Mouse (Mus musculus): ENCODE data around the gene Ap2s1.

The Ap2s1 gene

DNA sequence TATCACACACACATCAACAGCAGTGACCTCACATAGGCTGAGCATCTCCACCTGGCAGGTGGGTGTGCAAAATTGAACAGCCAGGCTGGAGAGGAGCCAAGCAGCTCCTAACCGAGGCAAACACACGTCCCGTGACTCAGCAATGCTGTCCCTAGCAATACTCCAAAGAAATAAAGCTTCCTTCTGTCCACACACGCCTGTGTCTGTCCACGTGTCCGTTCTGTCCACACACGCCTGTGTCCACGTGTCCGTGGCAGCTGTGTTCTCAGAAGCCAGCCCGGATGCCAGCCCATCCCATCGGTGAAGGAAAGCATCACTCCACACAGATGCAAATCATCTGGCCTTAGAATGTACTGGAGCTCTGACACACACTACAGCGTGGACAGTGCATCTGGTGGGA, 13.8 kb downstream of the Ap2s1 start:
- no peak for DNase-seq (ENCODE audit: low spot score in 2 of 2)

DNA sequence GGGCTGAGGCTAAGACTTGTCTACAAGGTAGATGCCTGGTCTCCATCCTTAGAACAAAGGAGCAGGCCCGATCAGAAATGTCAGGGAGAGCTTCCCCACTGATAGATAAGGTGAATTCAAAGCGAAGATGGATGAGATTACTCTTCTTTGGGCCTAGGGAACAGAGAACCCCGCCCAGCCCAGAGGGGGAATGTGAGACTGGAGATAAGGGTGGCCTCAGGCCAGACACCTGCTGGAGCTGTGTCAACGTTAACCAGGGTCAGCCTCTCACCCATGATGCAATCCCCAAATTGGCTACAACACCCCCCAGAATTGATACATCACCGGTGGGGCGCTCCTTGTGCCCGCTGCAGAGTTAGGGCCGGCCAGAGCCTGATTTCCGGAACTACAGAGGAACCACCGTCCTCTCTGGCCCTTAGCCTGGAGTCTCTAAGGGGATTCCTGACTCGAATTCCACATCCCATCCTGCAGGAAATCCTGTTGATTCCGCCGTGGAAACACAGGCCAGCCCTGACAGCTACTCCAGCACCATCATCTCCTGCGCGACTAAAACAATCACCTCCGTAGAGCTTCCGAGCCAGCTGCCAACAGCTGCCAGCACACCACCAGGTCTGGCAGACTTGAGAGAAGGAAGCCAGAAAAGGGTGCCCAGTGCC, 17.3 kb downstream of the Ap2s1 start:
- no peak for DNase-seq (ENCODE audit: low spot score in 2 of 2)

DNA sequence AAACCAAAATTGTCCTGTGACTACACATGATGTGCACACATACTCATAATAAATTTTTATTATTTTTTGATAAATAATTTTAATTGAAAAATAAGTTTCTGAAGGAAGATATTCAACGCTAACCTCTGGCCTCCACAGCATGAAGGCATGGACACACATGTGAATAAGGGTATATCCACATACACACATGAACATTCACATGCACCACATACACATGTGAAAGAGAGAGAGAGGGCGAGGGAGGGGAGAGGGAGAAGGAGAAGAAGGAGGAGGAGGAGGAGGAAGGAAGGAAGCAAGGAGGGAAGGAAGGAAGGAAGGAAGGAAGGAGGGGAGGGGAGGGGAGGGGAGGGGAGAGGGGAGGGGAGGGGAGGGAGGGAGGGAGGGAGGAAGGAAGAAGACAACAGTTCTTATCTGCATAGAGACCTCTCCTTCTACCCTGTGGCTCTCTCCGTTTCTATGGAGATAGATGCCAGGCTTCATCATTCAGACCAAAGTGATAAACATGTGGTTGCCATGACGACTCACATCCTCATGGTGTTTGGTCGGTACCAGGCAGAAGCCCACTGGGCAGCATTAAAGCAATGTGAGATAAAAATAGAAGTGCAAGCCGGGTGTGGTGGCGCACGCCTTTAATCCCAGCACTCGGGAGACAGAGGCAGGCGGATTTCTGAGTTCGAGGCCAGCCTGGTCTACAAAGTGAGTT, 20.8 kb downstream of the Ap2s1 start:
- no peak for DNase-seq (ENCODE audit: low spot score in 2 of 2)

DNA sequence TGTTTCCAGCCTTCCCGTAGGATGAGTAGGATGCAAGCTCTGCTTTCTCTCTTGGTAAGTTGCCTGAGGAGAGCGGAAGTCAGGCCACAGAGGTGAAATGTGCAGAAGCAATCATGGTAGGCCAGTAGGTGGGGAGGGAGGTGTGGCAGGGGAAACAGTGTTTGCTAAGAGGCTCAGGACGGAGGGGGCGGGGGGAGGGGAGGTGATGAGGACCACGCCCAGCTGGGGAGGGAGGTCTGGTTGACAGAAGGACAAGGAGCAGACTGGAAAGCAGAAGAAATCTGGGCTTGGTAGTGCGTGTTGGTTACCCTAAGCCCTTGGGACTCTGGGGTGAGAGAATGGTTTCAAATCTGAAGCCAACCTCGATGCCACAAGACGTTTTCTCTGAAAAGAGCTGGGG, 22.1 kb downstream of the Ap2s1 start:
- no peak for DNase-seq (ENCODE audit: low spot score in 2 of 2)

DNA sequence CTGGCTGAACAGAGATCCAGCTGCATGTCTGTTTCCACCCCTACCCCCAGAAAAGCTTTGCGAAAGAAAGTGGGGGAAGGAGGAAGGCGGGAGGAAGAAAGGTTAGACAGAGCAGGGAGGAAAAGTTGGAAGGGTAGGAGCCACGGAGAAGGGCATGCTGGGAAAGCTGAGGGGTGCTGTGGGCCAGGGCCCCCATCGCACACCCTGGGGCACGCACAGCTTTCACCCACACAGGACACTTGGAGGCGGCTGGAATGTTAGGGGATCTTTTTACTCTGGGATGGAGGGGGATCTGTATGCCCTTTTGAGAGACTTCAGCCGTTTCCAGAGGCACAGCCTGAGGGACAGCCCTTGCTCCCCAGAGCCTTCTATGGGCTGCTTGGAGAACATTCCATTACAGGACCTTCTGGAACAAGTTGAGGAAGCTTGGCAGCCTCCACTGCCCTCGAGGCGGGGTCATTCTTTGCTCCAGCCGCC, 22.8 kb downstream of the Ap2s1 start:
- peak; percentile 80 to 83 for DNase-seq (ENCODE audit: low spot score in 2 of 2)

- no peak for DNase-seq (ENCODE audit: low spot score in 2 of 2)
Observed at GRCm38 (mm10) chr7:16761630-16762029, 23.4 kb downstream of the Ap2s1 start.

DNA sequence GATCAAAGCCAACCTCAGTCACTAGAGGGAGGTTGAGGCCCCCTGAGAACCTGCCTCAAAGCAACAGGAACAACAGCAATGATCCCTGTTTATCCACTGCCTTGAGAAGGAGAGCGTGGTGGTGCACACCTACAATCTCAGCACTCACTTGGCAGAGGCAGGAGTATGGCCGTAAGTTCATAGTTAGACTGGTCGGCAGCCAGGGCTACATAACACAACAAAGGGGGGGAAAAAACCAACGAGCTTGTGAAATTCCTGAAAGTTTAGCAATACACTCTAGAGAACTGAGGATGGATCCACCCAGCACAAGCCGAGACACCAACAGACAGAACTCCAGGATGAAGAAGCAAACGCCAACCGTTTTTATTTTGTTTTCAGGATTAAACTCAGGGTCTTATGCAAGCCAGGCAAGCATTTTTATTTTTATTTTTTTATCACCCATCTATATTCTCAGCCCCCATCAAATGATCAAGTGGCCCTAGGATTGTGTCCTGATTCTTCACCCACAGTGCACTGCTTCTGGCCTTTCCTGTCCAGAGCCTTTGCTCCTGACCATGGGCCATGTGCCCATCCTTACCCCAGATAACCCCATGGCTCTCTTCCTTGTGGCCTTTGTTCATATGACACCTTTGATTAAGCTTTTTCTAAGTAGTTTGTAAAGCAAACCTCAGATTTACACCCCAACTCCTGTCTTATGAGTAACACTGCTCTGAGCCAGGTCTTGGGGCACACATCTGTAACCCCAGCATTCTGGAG, 25.4 kb downstream of the Ap2s1 start:
- no peak for DNase-seq (ENCODE audit: low spot score in 2 of 2)

DNA sequence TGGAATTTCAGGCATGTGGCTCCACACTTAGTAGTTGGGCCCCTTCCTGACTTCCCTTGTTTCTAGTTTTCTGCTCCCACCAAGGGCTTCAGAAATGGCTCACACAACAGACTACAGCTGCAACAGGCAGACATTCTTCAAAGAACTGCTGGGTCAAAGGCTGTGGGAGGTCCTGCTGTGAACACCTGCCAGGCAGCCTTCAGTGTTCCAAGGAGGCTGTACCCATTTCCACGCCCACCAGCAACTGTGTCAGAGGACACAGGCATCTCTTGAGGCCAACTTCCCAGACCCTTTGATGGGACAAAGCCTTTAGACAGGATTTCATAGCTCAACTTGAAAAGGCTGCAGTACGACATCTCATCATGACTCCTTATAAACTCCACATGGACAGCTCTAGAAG, 28.2 kb downstream of the Ap2s1 start:
- DNase-seq (ENCODE audit: low spot score in 2 of 2): no peak

DNA sequence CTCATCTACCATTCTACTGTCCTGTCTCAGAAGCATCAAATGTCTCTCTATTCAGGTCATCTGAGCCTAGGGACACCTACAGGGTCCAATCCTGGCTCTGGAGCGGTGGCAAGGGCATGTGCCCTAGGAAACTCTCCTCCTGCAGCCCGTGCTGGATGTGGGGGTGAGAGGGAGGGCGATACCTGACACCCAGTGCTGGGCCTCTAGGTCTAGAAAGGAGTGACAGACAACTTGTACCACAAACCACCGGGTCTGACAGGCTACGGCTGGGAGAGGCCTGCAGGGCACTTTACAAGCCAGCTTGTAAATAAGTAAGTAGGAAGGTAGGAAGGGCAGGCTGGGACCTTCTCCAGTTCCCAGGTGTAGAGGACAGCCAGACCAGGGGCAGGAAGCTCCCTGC, 37.7 kb downstream of the Ap2s1 start:
- no peak for DNase-seq (ENCODE audit: low spot score in 2 of 2)

GRCm38 (mm10) chr7:16780076-16780475, 41.9 kb downstream of the Ap2s1 start:
- DNase-seq (ENCODE audit: low spot score in 2 of 2): peak in 1 of 2 experiments; percentile 48

DNA sequence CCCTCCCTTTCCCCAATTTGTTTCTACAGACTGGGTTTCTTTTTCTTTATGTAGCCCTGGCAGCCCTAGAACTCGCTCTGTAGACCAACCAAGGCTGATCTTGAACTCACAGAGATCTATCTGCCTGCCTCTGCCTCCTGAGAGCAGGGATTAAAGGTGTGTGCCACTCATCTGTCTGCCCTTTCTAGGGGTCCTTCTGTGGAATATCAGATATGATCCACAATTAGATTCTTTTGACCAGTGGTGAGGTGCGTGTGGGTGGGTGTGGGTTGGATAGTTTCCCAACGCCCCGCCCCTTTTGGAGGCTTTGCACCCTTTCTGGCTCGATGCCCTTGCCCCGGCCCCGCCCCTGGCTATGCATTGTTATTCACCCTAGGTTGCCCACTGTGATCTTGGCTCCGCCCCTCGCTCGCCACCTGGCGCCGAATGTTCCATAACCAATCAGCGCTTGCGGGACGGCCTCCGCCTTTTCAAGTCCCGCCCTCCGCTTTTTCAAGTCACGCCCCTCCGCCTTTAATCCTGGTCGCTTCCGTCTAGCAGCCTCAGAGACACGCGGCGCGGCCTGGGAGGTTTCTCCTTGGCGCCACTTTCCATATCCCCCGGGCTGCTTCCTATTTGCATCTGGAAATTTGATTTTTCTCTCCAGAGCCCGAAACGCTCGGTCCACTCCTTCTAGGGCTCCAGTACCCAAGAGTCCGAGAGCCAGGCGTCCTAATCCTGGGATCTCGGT, 42.8 kb downstream of the Ap2s1 start, which contains the start of gene Slc1a5:
Slc1a5 (plus strand) TSS at position 516 of the 730 bp plus-strand sequence.
- peak; percentile 90 to 94 for DNase-seq (ENCODE audit: low spot score in 2 of 2)

GRCm38 (mm10) chr7:16781555-16781815, 43.3 kb downstream of the Ap2s1 start:
- DNase-seq (ENCODE audit: low spot score in 2 of 2): no peak

DNA sequence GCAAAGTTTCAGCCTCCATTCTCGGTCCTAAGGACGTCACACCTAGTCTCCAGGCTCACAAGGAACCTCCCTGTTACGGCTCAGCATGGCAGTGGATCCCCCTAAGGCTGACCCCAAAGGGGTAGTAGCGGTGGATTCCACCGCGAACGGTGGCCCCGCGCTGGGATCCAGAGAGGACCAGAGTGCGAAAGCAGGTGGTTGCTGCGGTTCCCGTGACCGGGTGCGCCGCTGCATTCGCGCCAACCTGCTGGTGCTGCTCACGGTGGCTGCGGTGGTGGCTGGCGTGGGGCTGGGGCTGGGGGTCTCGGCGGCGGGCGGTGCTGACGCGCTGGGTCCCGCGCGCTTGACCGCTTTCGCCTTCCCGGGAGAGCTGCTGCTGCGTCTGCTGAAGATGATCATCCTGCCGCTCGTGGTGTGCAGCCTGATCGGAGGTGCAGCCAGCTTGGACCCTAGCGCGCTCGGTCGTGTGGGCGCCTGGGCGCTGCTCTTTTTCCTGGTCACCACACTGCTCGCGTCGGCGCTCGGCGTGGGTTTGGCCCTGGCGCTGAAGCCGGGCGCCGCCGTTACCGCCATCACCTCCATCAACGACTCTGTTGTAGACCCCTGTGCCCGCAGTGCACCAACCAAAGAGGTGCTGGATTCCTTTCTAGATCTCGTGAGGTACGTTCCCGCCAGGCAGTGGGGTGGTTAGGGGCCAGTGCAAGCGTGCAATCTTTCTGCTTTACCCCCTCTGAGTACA, 43.8 kb downstream of the Ap2s1 start:
- no peak for DNase-seq (ENCODE audit: low spot score in 2 of 2)

GRCm38 (mm10) chr7:16782555-16783125, 44.4 kb downstream of the Ap2s1 start:
- DNase-seq (ENCODE audit: low spot score in 2 of 2): no peak

GRCm38 (mm10) chr7:16783224-16783688, 45.0 kb downstream of the Ap2s1 start:
- DNase-seq (ENCODE audit: low spot score in 2 of 2): no peak

GRCm38 (mm10) chr7:16783758-16784415, 45.7 kb downstream of the Ap2s1 start:
- peak; percentile 48 to 71 for DNase-seq (ENCODE audit: low spot score in 2 of 2)

GRCm38 (mm10) chr7:16784498-16784976, 46.3 kb downstream of the Ap2s1 start:
- DNase-seq (ENCODE audit: low spot score in 2 of 2): no peak

GRCm38 (mm10) chr7:16785541-16786083, 47.4 kb downstream of the Ap2s1 start:
- no peak for DNase-seq (ENCODE audit: low spot score in 2 of 2)

DNA sequence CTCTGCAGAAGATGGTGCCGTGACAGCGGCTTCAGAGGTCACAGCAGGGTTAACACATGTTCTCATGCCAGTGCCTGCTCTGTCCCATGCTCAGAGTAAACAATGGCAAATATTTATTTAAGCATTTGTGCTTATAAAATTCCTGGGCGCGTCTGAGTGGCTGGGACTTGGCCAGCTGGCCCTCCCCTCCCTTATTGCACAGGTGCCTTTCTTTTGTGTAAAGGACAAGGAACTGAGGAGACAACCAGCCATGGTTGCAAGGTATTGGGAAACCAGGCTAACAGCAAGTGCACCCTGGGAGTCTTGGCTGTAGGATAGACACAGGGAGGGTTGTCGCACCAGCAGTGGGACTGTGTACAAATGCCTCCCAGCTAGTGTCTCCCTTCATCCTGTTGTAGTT, 54.1 kb downstream of the Ap2s1 start:
- no peak for DNase-seq (ENCODE audit: low spot score in 2 of 2)

All from urinary bladder, postnatal 4 days (tissue).